Mouse (Mus musculus) liver, embryonic 14.5 days (tissue): ENCODE measurements at regions not wholly inside any gene's neighbourhood (a gene's known extent, or its start where the extent isn't known, plus 50 kb on each side); places are given as distances from the start of the nearest gene placed in this dataset.

ENCODE experiments used
- ATAC-seq: fragments of 200-750 bp; cut with Nextera tagmentation; 2 replicates; pipeline ENCODE4 v1.8.0; 2017; ENCODE audit warnings: moderate number of reproducible peaks, mild to moderate bottlenecking, moderate library complexity; ENCODE audit not compliant: insufficient read depth
- DNase-seq, 3 experiments: peaks; one replicate each; pipeline ENCODE4 v3.0.0-alpha.2; 2012 to 2013; ENCODE audit warnings: low read depth in 3 of 3, low spot score in 3 of 3
- H3K27ac ChIP-seq: fragments of 300-500 bp; sonication (generic); 2 replicates; pipeline ENCODE4 v1.5.1; 2014; ENCODE audit warnings: moderate library complexity, mild to moderate bottlenecking, control low read depth, inconsistent platforms
- H3K27me3 ChIP-seq: fragments of 300-500 bp; sonication (generic); 2 replicates; pipeline ENCODE4 v1.6.1; 2014; ENCODE audit warnings: mild to moderate bottlenecking, low read length, moderate library complexity; ENCODE audit not compliant: control insufficient read depth, insufficient read depth
- H3K36me3 ChIP-seq: fragments of 300-500 bp; sonication (generic); replicated peaks from 2 replicates; pipeline ENCODE4 v1.6.1; 2014; ENCODE audit warnings: low read depth; ENCODE audit not compliant: control insufficient read depth, insufficient read depth
- H3K4me1 ChIP-seq, 2 experiments: fragments of 200-500 bp in 1 of 2; fragments of 300-500 bp in 1 of 2; sonication (generic) in 1 of 2; replicated peaks; 2 replicates each; pipeline ENCODE4 v1.6.1; 2012 to 2014; ENCODE audit warnings: antibody characterized with exemption in 1 of 2, inconsistent platforms in 1 of 2, low read length in 1 of 2; ENCODE audit not compliant: control insufficient read depth in 2 of 2, insufficient read depth in 2 of 2
- H3K4me2 ChIP-seq: fragments of 300-500 bp; sonication (generic); 2 replicates; pipeline ENCODE4 v1.6.1; 2014; ENCODE audit warnings: low read depth, mild to moderate bottlenecking, control low read depth, moderate library complexity
- H3K4me3 ChIP-seq, 2 experiments: fragments of 200-500 bp in 1 of 2; fragments of 300-500 bp in 1 of 2; sonication (generic) in 1 of 2; 2 replicates each; pipeline ENCODE4 v1.5.1; 2012 to 2014; ENCODE audit warnings: low read depth in 2 of 2, low read length in 2 of 2, mild to moderate bottlenecking in 2 of 2, control low read depth in 1 of 2, inconsistent platforms in 1 of 2, moderate library complexity in 1 of 2; ENCODE audit not compliant: insufficient read depth in 1 of 2
- H3K9ac ChIP-seq: fragments of 300-500 bp; sonication (generic); replicated peaks from 2 replicates; pipeline ENCODE4 v1.6.1; 2014; ENCODE audit warnings: mild to moderate bottlenecking, control low read depth, moderate library complexity
- H3K9me3 ChIP-seq: fragments of 300-500 bp; sonication (generic); 2 replicates; pipeline ENCODE4 v1.6.1; 2016; ENCODE audit warnings: low read length, mixed read lengths; ENCODE audit not compliant: control insufficient read depth
- CTCF ChIP-seq: IDR thresholded peaks from 2 replicates; pipeline ENCODE4 v1.5.1; 2016; ENCODE audit warnings: antibody characterized with exemption, low read depth, control low read depth
- EP300 ChIP-seq: IDR thresholded peaks from 2 replicates; pipeline ENCODE4 v1.6.1; 2016; ENCODE audit warnings: antibody characterized with exemption, low read depth
- WGBS: fragments of 180-500 bp; shearing (Covaris S2); extraction: QIAGEN DNeasy Blood & Tissue Kit; methylation state at CpG from one replicate; pipeline ENCODE4 v1.1.7; 2014; ENCODE audit not compliant: insufficient replicate concordance; 5-methylcytosine and 5-hydroxymethylcytosine counted together

DNA sequence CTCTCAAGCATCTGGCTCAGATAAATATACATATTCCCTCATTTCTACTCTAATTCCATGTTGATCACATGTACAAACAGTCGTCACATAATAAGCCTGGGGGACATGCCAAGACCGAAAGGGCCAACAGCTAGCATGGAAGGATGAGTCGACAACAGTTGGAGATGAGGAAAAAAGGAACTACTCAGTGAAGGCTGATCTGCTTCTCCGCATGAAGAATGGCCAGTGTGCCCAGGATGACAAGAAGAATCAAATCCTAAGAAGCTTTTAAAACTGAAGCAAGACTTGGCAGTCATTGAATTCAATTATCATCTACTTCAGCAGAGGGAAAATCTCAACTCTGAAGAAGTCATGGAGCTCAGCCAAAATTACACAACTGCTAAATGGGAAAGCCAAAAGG lies 138.7 kb downstream of the Olfr1505 start:
- Histone ChIP-seq H3K4me3 (no peak overlapping the region), H3K9ac (no peak overlapping the region), H3K27me3 (no peaks in the 10 kb centered on the region), H3K9me3 (no peaks in the 10 kb centered on the region), H3K4me1 (no peaks in the 10 kb centered on the region), H3K4me2 (no peak overlapping the region), H3K27ac (no peak overlapping the region), H3K36me3 (no peaks in the 10 kb centered on the region)
- ATAC-seq (no peak), DNase-seq (no peak)
- no peak for TF ChIP-seq CTCF
- 61% methylated on average over 4 of the region's 4 CpGs for WGBS

DNA sequence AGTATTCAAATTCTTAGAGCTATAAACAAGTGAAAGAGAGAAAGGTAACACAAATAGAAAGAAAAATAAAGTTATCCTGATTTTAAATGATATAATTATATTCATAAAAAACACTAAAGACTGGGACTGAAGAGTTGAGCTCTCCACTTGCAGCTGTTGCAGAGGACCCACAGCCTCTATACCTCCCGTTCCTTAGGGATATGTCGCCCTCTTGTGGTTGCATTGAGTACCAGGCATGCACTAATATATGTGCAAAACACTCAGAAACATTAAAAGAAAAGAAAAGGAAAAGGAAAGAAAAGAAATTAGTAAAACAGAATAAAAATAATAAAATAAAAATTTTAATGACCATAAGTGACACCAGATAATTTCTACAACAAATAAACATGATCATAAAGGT lies 167.2 kb downstream of the Olfr1505 start:
- Histone ChIP-seq H3K27me3 (no peaks in the 10 kb centered on the region), H3K4me1 (no peaks in the 10 kb centered on the region), H3K4me2 (no peak overlapping the region), H3K27ac (no peak overlapping the region), H3K9me3 (no peaks in the 10 kb centered on the region), H3K36me3 (no peaks in the 10 kb centered on the region), H3K4me3 (no peak overlapping the region), H3K9ac (no peak overlapping the region)
- ATAC-seq = no peak
- WGBS = 3% methylated on average over 2 of the region's 2 CpGs
- TF ChIP-seq CTCF (peak; percentile 67), EP300 (no peak)
- DNase-seq = peak in 1 of 3 experiments; percentile 4

DNA sequence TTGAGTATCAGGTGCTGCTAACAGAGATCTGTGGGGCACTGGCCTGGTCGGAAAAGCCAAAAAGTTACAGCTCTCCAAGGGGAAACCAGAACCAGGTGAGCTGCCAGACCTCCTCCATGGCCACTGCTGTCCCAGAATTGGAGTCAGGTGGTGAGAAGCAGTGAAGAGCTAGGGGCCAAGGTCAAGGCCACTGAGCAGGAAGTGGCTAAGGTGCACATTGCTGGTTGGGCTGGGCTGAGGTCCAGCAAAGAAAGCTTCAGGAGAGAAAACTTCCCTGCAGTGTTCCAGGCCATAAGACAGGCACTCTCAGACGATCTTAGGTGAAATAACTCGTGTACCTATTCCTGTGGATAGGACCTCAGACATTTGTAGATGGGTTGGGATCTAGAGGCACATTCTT lies 171.4 kb downstream of the Olfr1505 start:
- Histone ChIP-seq H3K36me3 (no peaks in the 10 kb centered on the region), H3K9me3 (no peaks in the 10 kb centered on the region), H3K9ac (no peak overlapping the region), H3K4me2 (no peak overlapping the region), H3K27ac (no peak overlapping the region), H3K4me3 (no peak overlapping the region), H3K4me1 (no peaks in the 10 kb centered on the region), H3K27me3 (no peaks in the 10 kb centered on the region)
- no peak for ATAC-seq
- 52% methylated on average over 3 of the region's 3 CpGs for WGBS
- TF ChIP-seq CTCF = no peak
- TF ChIP-seq EP300 = no peak
- DNase-seq = no peak

DNA sequence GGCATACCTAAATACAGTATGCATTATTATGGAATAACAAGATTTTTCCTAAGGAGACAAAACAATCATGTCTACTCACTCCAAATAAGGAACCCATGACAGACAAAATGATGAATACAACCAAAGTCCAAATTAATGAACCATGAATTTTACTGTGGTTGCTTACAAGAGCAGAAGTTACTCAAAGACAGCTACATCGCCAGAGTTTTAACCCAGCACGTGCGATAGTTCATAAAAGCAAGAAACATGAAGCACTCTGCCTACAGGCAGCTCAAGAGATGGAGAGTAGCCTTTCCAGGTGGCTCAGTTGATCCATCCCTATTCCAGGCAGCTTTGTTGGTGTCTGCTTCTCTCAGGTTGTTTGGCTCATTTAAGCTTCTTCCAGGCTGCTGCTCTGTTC lies 176.8 kb downstream of the Olfr1505 start:
- no peaks in the 10 kb centered on the region for H3K9me3 ChIP-seq
- H3K4me3 ChIP-seq = no peak overlapping the region
- no peak overlapping the region for H3K4me2 ChIP-seq
- H3K27ac ChIP-seq = no peak overlapping the region
- no peak for DNase-seq
- 83% methylated on average over 3 of the region's 3 CpGs for WGBS
- TF ChIP-seq EP300 = no peak
- TF ChIP-seq CTCF = no peak
- H3K9ac ChIP-seq = no peak overlapping the region
- H3K4me1 ChIP-seq = no peaks in the 10 kb centered on the region
- ATAC-seq = no peak
- H3K27me3 ChIP-seq = no peaks in the 10 kb centered on the region
- no peaks in the 10 kb centered on the region for H3K36me3 ChIP-seq

DNA sequence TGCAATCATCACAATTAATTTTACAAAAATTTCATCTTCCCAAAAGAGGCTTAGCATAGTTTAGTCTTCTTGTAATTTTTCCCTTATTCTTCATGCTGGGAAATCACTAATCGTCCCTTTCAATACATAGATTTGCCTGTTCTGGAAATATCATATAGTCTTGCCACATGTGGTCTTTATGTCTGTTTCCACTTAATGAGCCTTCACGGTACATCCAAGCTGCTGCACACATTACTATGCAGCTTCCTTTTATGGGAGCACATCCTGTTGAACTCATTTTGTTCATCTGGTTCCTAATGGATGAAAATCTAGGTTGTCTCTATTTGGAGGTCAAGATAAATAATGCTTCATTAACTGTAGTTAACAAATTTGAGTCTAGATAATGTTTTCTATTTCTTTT lies 180.9 kb downstream of the Olfr1505 start:
- no peak overlapping the region for H3K9ac ChIP-seq
- no peak overlapping the region for H3K4me3 ChIP-seq
- no peak for TF ChIP-seq EP300
- TF ChIP-seq CTCF = no peak
- H3K27ac ChIP-seq = no peak overlapping the region
- ATAC-seq = no peak
- H3K36me3 ChIP-seq = no peaks in the 10 kb centered on the region
- no peak overlapping the region for H3K4me2 ChIP-seq
- no peaks in the 10 kb centered on the region for H3K4me1 ChIP-seq
- DNase-seq = no peak
- 51% methylated on average over 2 of the region's 2 CpGs for WGBS
- no peaks in the 10 kb centered on the region for H3K27me3 ChIP-seq
- H3K9me3 ChIP-seq = no peaks in the 10 kb centered on the region

DNA sequence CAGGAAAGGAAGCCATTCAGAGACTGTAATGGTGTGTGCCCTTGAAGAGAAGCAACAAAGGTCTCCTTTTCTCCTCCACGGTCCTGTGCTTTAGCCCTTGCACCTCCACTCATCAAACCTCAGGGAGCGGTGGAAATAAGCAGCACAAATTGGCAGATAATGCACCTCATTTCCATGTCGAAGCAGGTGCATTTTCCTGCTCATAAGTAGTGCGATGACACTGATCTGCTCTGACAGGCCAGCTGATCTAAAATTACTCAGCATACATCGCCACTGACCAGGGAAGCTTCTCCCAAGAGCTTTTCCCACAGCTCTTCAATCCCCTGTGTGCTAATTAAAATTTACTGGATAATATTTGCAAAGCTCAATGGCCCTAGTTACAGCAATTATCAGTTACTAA lies 182.9 kb downstream of the Olfr1505 start:
- WGBS = 66% methylated on average over 5 of the region's 5 CpGs
- H3K27ac ChIP-seq = no peak overlapping the region

More for the DNA sequence above, 182.9 kb downstream of the Olfr1505 start:
- no peaks in the 10 kb centered on the region for H3K27me3 ChIP-seq
- no peak for DNase-seq
- H3K9me3 ChIP-seq = no peaks in the 10 kb centered on the region
- H3K36me3 ChIP-seq = no peaks in the 10 kb centered on the region
- TF ChIP-seq CTCF (no peak), EP300 (no peak)
- no peak overlapping the region for H3K4me3 ChIP-seq
- no peaks in the 10 kb centered on the region for H3K4me1 ChIP-seq
- H3K4me2 ChIP-seq = no peak overlapping the region
- no peak overlapping the region for H3K9ac ChIP-seq
- ATAC-seq = no peak
